In genomic region chr6:97684335-97684734, GRCm38 (mm10) we compare ENCODE assay signal across 21 mouse cellular contexts.
DNase-seq lines count a peak whose midpoint lies in the region; ATAC-seq and TF ChIP-seq lines count a peak whose summit lies in the region.
"Had no signal": no experiment of that assay in that cellular context is flagged by ENCODE, and none has a peak within 500 bp of the region (broad histone marks: within the 10 kb centered on the region; RNA-seq: fewer than 3 reads in every experiment).

No protein-coding gene starts in this region.

- H3K4me1 ChIP-seq in forebrain, embryonic 13.5 days, result no peaks in the 10 kb centered on the region
- H3K4me1 ChIP-seq in forebrain, embryonic 12.5 days, result no peaks in the 10 kb centered on the region; the same call in 1 of the 2 replicates
- no peaks in the 10 kb centered on the region for H3K4me1 ChIP-seq in heart, adult 2 months (ENCODE audit: control insufficient read depth, insufficient read depth, low read length)
- H3K4me1 ChIP-seq in forebrain, postnatal 0 days (ENCODE audit: insufficient read depth), result no peaks in the 10 kb centered on the region
- H3K4me1 ChIP-seq: embryonic facial prominence, embryonic 10.5 days; heart, embryonic 15.5 days; kidney, embryonic 15.5 days; midbrain, embryonic 15.5 days; neural tube, embryonic 12.5 days had no signal

- H3K9me3 ChIP-seq in forebrain, embryonic 13.5 days (replicated peaks), result no peaks in the 10 kb centered on the region
- no peaks in the 10 kb centered on the region for H3K9me3 ChIP-seq in forebrain, embryonic 12.5 days
- no peaks in the 10 kb centered on the region for H3K9me3 ChIP-seq in forebrain, postnatal 0 days (ENCODE audit: low read length)
- H3K9me3 ChIP-seq: embryonic facial prominence, embryonic 10.5 days; heart, embryonic 15.5 days; kidney, embryonic 15.5 days; midbrain, embryonic 15.5 days; neural tube, embryonic 12.5 days had no signal

- intact Hi-C loops in heart, adult 2 months (cut with DNase I), result no loop called here
- intact Hi-C loops in left cerebral cortex, postnatal 25 days (cut with DNase I), result no loop called here
- intact Hi-C loops in left cerebral cortex, adult 2 months (cut with DNase I), result no loop called here

- H3K4me2 ChIP-seq in forebrain, embryonic 13.5 days, result no peak overlapping the region
- H3K4me2 ChIP-seq in forebrain, embryonic 12.5 days, result no peak overlapping the region
- no peak overlapping the region for H3K4me2 ChIP-seq in forebrain, postnatal 0 days (ENCODE audit: low read depth)
- H3K4me2 ChIP-seq: heart, embryonic 15.5 days; kidney, embryonic 15.5 days; midbrain, embryonic 15.5 days; neural tube, embryonic 12.5 days had no signal

- H3K36me3 ChIP-seq in forebrain, embryonic 13.5 days (ENCODE audit: poor library complexity, severe bottlenecking), result no peaks in the 10 kb centered on the region
- no peaks in the 10 kb centered on the region for H3K36me3 ChIP-seq in forebrain, embryonic 12.5 days (replicated peaks)
- H3K36me3 ChIP-seq in heart, adult 2 months (ENCODE audit: control insufficient read depth, insufficient read depth, low read length), result no peaks in the 10 kb centered on the region
- H3K36me3 ChIP-seq in forebrain, postnatal 0 days (ENCODE audit: insufficient read depth), result no peaks in the 10 kb centered on the region
- H3K36me3 ChIP-seq: embryonic facial prominence, embryonic 10.5 days; heart, embryonic 15.5 days; kidney, embryonic 15.5 days; midbrain, embryonic 15.5 days; neural tube, embryonic 12.5 days had no signal

- no peak overlapping the region for H3K27ac ChIP-seq in forebrain, embryonic 13.5 days
- no peak overlapping the region for H3K27ac ChIP-seq in forebrain, embryonic 12.5 days
- no peak overlapping the region for H3K27ac ChIP-seq in heart, adult 2 months
- H3K27ac ChIP-seq in left cerebral cortex, adult 2 months, result no peak overlapping the region
- H3K27ac ChIP-seq in forebrain, postnatal 0 days (ENCODE audit: low read depth, low read length), result peak overlapping the region; percentile 60
- H3K27ac ChIP-seq: embryonic facial prominence, embryonic 10.5 days; heart, embryonic 15.5 days; kidney, embryonic 15.5 days; macrophage; midbrain, embryonic 15.5 days; neural tube, embryonic 12.5 days had no signal

- TF ChIP-seq POLR2A in heart, adult 2 months (IDR thresholded peaks at IDR 0.05; ENCODE audit: insufficient read depth, low read depth, low read length), result no peak

- peak; percentile 21; the same call in 1 of the 2 replicates for ATAC-seq in forebrain, embryonic 13.5 days
- no peak for ATAC-seq in forebrain, embryonic 12.5 days (ENCODE audit: low FRiP score)
- peak; percentile 53 for ATAC-seq in forebrain, postnatal 0 days
- ATAC-seq: intestine, postnatal 0 days; midbrain, embryonic 15.5 days had no signal

- no peak overlapping the region for H3K4me3 ChIP-seq in forebrain, embryonic 13.5 days
- H3K4me3 ChIP-seq in forebrain, embryonic 12.5 days (replicated peaks), result no peak overlapping the region
- H3K4me3 ChIP-seq in heart, adult 2 months, result no peak overlapping the region
- H3K4me3 ChIP-seq in left cerebral cortex, adult 2 months, result no peak overlapping the region
- no peak overlapping the region for H3K4me3 ChIP-seq in forebrain, postnatal 0 days (ENCODE audit: low read depth, low read length)
- H3K4me3 ChIP-seq: embryonic facial prominence, embryonic 10.5 days; heart, embryonic 15.5 days; kidney, embryonic 15.5 days; midbrain, embryonic 15.5 days; neural tube, embryonic 12.5 days had no signal

- DNase-seq in heart, adult 18-20 months, result peak; percentile 5 to 13
- no peak for DNase-seq in heart, adult 2 months
- peak; percentile 19 for DNase-seq in left cerebral cortex, postnatal 25 days (ENCODE audit: low spot score in 2 of 2)
- no peak for DNase-seq in left cerebral cortex, adult 2 months (ENCODE audit: extremely low spot score in 1 of 2, low spot score in 2 of 2)
- peak; percentile 61 for DNase-seq in forebrain, postnatal 0 days
- DNase-seq in kidney, adult 11 months, result no peak
- DNase-seq: adrenal gland, postnatal 10 days; cerebellum, adult 9-11 months; gastrocnemius, postnatal 14 days; heart, adult 11 months; kidney, postnatal 36 days; spleen, adult 18-20 months had no signal

- no peaks in the 10 kb centered on the region for H3K79me2 ChIP-seq in heart, adult 2 months (replicated peaks; ENCODE audit: control insufficient read depth, insufficient read depth, low read length)

- TF ChIP-seq EP300 in heart, adult 2 months (IDR thresholded peaks at IDR 0.05; ENCODE audit: insufficient read depth, low read depth, low read length), result no peak

- no peaks in the 10 kb centered on the region for H3K27me3 ChIP-seq in forebrain, embryonic 13.5 days
- H3K27me3 ChIP-seq in forebrain, embryonic 12.5 days, result no peaks in the 10 kb centered on the region
- no peaks in the 10 kb centered on the region for H3K27me3 ChIP-seq in heart, adult 2 months (ENCODE audit: control insufficient read depth, insufficient read depth, low read length)
- H3K27me3 ChIP-seq in forebrain, postnatal 0 days (ENCODE audit: insufficient read depth, low read length), result no peaks in the 10 kb centered on the region
- H3K27me3 ChIP-seq: heart, embryonic 15.5 days; kidney, embryonic 15.5 days; midbrain, embryonic 15.5 days; neural tube, embryonic 12.5 days had no signal

- H3K9ac ChIP-seq in forebrain, embryonic 13.5 days, result no peak overlapping the region
- no peak overlapping the region for H3K9ac ChIP-seq in forebrain, embryonic 12.5 days
- H3K9ac ChIP-seq in heart, adult 2 months (ENCODE audit: low read depth, low read length), result no peak overlapping the region
- H3K9ac ChIP-seq in forebrain, postnatal 0 days, result no peak overlapping the region
- H3K9ac ChIP-seq: heart, embryonic 15.5 days; kidney, embryonic 15.5 days; midbrain, embryonic 15.5 days; neural tube, embryonic 12.5 days had no signal

- no peak for TF ChIP-seq CTCF in heart, adult 2 months (IDR thresholded peaks at IDR 0.05)
- TF ChIP-seq CTCF in left cerebral cortex, adult 2 months (IDR thresholded peaks at IDR 0.05), result no peak
- no peak for TF ChIP-seq CTCF in forebrain, postnatal 0 days (IDR thresholded peaks at IDR 0.05; ENCODE audit: low read depth)

- 83% methylated on average over 7 of the region's 7 CpGs for WGBS in forebrain, embryonic 13.5 days
- WGBS in forebrain, embryonic 12.5 days, result 89% methylated on average over 7 of the region's 7 CpGs
- 57% methylated on average over 7 of the region's 7 CpGs for WGBS in heart, adult 2 months
- 56% methylated on average over 7 of the region's 7 CpGs for WGBS in forebrain, postnatal 0 days

Comparison
In these comparisons a context has a peak if more than half of its experiments do, and no peak if none do; other contexts are left out.
1. DNase-seq: peak in heart, adult 18-20 months (2 of 2), left cerebral cortex, postnatal 25 days (2 of 2) and forebrain, postnatal 0 days (single experiment); none in heart, adult 2 months (0 of 2), left cerebral cortex, adult 2 months (0 of 2) and kidney, adult 11 months (single experiment).